Mouse (Mus musculus) liver, adult 2 months (tissue): ENCODE data around the gene Ercc6.

Experiments
- CTCF ChIP-seq: fragments of 200-500 bp; IDR thresholded peaks from 2 replicates; pipeline ENCODE4 v1.5.1; 2011; ENCODE audit warnings: low read depth, low read length, control low read depth
- POLR2A ChIP-seq: fragments of 200-500 bp; IDR thresholded peaks from 2 replicates; pipeline ENCODE4 v1.6.1; 2011; ENCODE audit warnings: low read length, control low read depth; ENCODE audit not compliant: insufficient read depth; ENCODE audit errors: extremely low read depth

- TF ChIP-seq CTCF (no peak), POLR2A (no peak)
These were observed 3.8 kb upstream of the Ercc6 start for GRCm38 (mm10) chr14:32509443-32509961.
